Mouse (Mus musculus) gastrocnemius, adult 2 months (tissue): ENCODE results near the gene Ttc36. TPM values are rescaled to one million over a fixed set of nuclear protein-coding genes. Genes with fewer than 3 reads are reported as not detected.
A peak's percentile ranks its signal among the peaks of the same experiment; 100 is the strongest.
"Not testable (repeated sequence)": the region's sequence is repeated elsewhere in the genome, so short reads cannot be mapped to it uniquely, and the experiment has no call there.

Source experiments
- DNase-seq: peaks from one replicate; pipeline ENCODE4 v3.0.0; 2022
- H3K27ac ChIP-seq: fragments of 200-600 bp; 2 replicates; pipeline ENCODE4 v1.8.1; 2022; ENCODE audit warnings: mild to moderate bottlenecking
- H3K4me3 ChIP-seq: fragments of 200-600 bp; 2 replicates; pipeline ENCODE4 v1.8.1; 2022; ENCODE audit warnings: mild to moderate bottlenecking, moderate library complexity
- CTCF ChIP-seq: fragments of 200-600 bp; IDR thresholded peaks from 2 replicates; pipeline ENCODE4 v1.8.1; 2022; ENCODE audit warnings: antibody characterized with exemption, mild to moderate bottlenecking, moderate library complexity
- intact Hi-C: fragments of 180-260 bp; cut with DNase I; formaldehyde crosslinking; loops from one replicate; pipeline ENCODE4 v1.15.1; 2025
- total RNA-seq, 2 experiments: library from RNA; stranded (reverse); gene quantifications; 2 replicates each; pipeline ENCODE4 v1.2.3; 2021

The Ttc36 gene
- total RNA-seq, 2 experiments from 2014 or later: 0.25 to 0.41 TPM

DNA sequence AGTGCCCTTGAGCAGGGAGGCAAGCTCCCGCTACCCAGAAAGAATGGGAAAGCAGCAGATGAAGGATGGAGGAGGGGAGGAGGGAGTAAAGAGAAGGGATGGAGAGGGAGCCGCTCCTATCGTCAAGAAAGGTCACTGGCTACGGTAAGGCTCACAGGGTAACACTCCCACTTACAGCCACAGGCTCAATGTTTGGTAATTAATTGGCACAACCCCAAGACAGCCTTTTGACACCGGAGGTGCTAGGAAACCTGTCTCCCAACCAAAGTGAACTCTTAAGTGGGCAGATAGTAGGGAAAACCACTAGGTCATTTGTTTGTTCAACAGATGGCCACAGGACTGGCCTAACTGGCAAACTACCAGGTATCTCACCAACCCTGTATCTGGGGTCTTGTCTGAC, 4.3 kb upstream of the Ttc36 start:
- TF ChIP-seq CTCF: no peak
- intact Hi-C loops: no loop called here
- no peak overlapping the region for H3K27ac ChIP-seq
- H3K4me3 ChIP-seq: no peak overlapping the region
- DNase-seq: no peak

DNA sequence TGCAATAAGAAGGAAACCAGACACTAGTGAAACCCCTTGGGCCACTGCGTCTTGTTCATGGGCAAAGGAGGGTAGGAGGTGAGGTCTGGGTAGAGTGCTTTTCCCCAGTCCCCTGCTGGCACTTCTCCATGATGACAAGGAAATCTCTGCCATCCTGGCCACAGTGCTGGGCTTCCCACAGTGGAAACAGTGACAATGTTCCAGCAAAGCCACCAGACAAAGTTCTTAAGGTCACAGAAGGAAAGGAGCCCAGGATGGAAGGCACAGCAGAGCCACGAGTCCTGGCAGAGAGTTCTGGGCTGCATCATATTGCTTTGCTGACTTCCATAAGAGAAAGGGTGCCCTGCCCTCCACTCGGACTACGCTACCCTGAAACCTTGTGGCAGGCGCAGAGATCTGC, 2.7 kb upstream of the Ttc36 start:
- H3K27ac ChIP-seq: peak overlapping the region; percentile 48
- DNase-seq: no peak
- intact Hi-C loops: no loop called here
- no peak overlapping the region for H3K4me3 ChIP-seq
- no peak for TF ChIP-seq CTCF

GRCm38 (mm10) chr9:44804678-44805077, 1.8 kb upstream of the Ttc36 start:
- DNase-seq: no peak
- intact Hi-C loops: no loop called here
- Histone ChIP-seq H3K27ac (0 out of 2 replicates have a peak overlapping the region, but pooled peaks have one; percentile 20), H3K4me3 (no peak overlapping the region)
- TF ChIP-seq CTCF: no peak

- TF ChIP-seq CTCF: no peak
- DNase-seq: no peak
- Histone ChIP-seq H3K27ac (no peak overlapping the region), H3K4me3 (no peak overlapping the region)
- intact Hi-C loops: no loop called here
Measured at GRCm38 (mm10) chr9:44801669-44802068, 1.2 kb downstream of the Ttc36 start.

- DNase-seq: no peak
- peak overlapping the region; percentile 79 for H3K27ac ChIP-seq
- H3K4me3 ChIP-seq: peak overlapping the region; percentile 82
- intact Hi-C loops: no loop called here
- TF ChIP-seq CTCF: no peak
Measured at GRCm38 (mm10) chr9:44799958-44800324, 2.9 kb downstream of the Ttc36 start.

DNA sequence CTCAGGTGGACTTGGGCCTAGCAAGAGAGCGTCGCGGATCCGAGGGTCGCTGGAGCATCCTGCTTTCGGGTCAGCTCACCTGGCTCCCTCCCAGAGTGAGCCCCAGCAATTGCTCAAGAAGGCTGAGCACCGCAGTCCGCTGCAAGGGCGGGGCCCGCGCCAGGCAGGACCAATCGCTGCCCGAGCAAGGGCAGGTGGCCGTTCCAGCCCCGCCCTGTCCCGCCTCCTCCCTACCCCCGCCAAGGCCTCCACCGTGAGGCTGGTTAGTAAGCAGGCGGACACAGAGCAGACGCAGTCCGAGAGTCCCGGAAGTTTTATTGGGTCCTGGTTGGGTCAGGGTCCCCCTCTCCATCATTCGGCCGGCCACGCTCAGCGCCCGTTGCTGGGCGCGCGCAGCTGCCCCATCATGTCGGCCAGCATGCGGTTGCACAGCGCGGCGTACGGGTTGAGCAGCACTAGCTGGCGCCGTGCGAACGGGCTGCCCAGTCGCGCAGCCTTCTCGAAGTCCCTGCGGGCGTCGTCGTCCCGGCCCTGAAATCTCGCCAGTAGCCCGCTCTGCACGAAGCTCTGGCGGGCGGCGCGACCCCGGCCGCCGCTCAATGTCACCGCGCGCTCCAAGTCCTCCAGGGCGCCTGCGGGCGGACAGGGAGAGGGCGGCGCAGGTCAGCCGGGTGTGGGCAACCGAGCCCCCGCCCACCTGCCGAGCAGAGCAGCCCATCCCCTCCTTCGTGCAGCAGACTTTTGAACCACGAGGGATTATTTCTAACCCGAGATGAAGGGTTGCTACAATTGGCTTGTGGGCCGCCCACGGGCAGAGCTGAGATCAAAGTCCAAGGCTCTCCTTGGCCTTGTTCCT, 3.5 kb downstream of the Ttc36 start, which contains the start of gene Tmem25:
Gene Tmem25 (minus strand): TSS at position 206 of the 856 bp plus-strand sequence.
- Histone ChIP-seq H3K4me3 (peak within 1 kb of the TSS; percentile 82), H3K27ac (peak within 1 kb of the TSS; percentile 79)
- intact Hi-C loops: no loop called here
- TF ChIP-seq CTCF: no peak
- DNase-seq: peak; percentile 94

DNA sequence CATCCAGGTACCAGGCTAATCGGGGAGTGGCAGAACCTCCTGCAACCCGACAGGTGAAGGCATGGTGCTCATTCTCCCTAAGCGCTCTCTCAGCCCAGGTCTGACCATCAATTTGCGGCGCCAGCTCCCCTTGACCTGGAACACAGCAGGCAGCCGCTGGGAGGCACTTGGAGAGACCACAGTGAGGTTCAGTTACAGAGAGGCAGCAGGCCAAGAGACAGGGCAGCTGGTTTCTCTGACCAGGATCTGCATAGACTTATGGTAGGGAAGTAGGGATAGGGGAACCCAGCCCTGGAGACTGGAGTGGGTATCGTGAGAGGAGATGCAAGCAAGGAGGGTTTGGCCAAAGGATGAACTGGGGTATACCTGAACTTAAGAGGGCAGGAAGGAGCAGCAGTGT, 4.6 kb downstream of the Ttc36 start:
- peak overlapping the region; percentile 79 for H3K27ac ChIP-seq
- TF ChIP-seq CTCF: no peak
- peak overlapping the region; percentile 82 for H3K4me3 ChIP-seq
- DNase-seq: peak; percentile 78
- intact Hi-C loops: no loop called here

GRCm38 (mm10) chr9:44792842-44793241, 10.0 kb downstream of the Ttc36 start:
- intact Hi-C loops: no loop called here
- no peak overlapping the region for H3K4me3 ChIP-seq
- no peak for TF ChIP-seq CTCF

GRCm38 (mm10) chr9:44772750-44773651, 29.9 kb downstream of the Ttc36 start:
- intact Hi-C loops: no loop called here
- peak overlapping the region; percentile 91 for H3K27ac ChIP-seq

More at GRCm38 (mm10) chr9:44792842-44793241, 10.0 kb downstream of the Ttc36 start:
- no peak for DNase-seq
- H3K27ac ChIP-seq: no peak overlapping the region

DNA sequence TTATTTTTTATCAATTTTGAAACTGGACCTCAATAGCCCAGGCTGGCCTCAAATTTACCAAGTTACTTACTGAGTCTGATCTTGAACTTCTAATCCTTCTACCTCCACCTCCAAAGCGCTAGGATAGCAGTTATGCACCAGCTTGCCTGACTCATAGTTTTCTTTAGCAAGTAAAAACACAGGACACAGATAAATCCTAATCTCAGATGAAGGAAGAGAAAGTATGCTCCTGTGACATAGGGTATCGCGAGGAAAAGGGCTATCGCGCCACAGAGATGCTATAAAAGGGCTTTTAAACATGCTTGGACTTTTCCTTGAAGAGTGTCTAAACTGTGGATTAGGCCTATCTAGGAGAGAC, 30.5 kb downstream of the Ttc36 start:
- no peak overlapping the region for H3K4me3 ChIP-seq
- TF ChIP-seq CTCF: no peak
- peak overlapping the region; percentile 91 for H3K27ac ChIP-seq
- intact Hi-C loops: no loop called here
- DNase-seq: no peak

More at GRCm38 (mm10) chr9:44772750-44773651, 29.9 kb downstream of the Ttc36 start:
- peak overlapping the region; percentile 98 for H3K4me3 ChIP-seq
- DNase-seq: peak; percentile 96
- peak; percentile 90 for TF ChIP-seq CTCF

GRCm38 (mm10) chr9:44771376-44771775, 31.5 kb downstream of the Ttc36 start:
- intact Hi-C loops: no loop called here
- TF ChIP-seq CTCF: 0 out of 2 replicates have a peak, but pooled peaks have one; percentile 6
- Histone ChIP-seq H3K27ac (no peak overlapping the region), H3K4me3 (no peak overlapping the region)
- no peak for DNase-seq

DNA sequence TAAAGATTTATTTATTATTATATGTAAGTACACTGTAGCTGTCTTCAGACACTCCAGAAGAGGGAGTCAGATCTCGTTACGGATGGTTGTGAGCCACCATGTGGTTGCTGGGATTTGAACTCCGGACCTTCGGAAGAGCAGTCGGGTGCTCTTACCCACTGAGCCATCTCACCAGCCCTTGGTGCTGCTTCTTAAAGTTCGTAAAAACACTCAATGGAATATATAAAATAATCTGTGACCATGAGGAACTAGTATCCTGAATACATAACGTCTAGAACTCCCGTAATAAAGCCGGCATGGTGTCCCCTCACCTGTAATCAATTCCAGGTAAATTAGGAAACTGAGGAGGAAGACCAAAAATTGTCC, 34.9 kb downstream of the Ttc36 start:
- DNase-seq, intact Hi-C loops: not testable (repeated sequence)
- Histone ChIP-seq H3K4me3 (peak overlapping the region; percentile 92), H3K27ac (peak overlapping the region; percentile 99)
- 0 out of 2 replicates have a peak, but pooled peaks have one; percentile 7 for TF ChIP-seq CTCF
